Mouse (Mus musculus) left cerebral cortex, adult 11 months (tissue): ENCODE measurements around the gene Edar.

Experiments
- DNase-seq: peaks from one replicate; pipeline ENCODE4 v3.0.0; 2022; ENCODE audit warnings: low spot score

The Edar gene

GRCm38 (mm10) chr10:58601946-58602345, 73.5 kb downstream of the Edar start:
- no peak for DNase-seq

- DNase-seq: peak; percentile 31
Measured at GRCm38 (mm10) chr10:58601431-58601901, 74.0 kb downstream of the Edar start.

- no peak for DNase-seq
Measured at GRCm38 (mm10) chr10:58600983-58601382, 74.5 kb downstream of the Edar start.

- no peak for DNase-seq
Measured at GRCm38 (mm10) chr10:58600151-58600550, 75.3 kb downstream of the Edar start.

GRCm38 (mm10) chr10:58595821-58596220, 79.6 kb downstream of the Edar start:
- no peak for DNase-seq

- DNase-seq: no peak
Measured at GRCm38 (mm10) chr10:58595197-58595596, 80.3 kb downstream of the Edar start.

GRCm38 (mm10) chr10:58594486-58594885, 81.0 kb downstream of the Edar start:
- no peak for DNase-seq

- DNase-seq: no peak
Measured at GRCm38 (mm10) chr10:58585427-58586223, 89.8 kb downstream of the Edar start.

GRCm38 (mm10) chr10:58560521-58560920, 114.9 kb downstream of the Edar start:
- no peak for DNase-seq

- DNase-seq: no peak
Measured at GRCm38 (mm10) chr10:58559901-58560300, 115.6 kb downstream of the Edar start.

GRCm38 (mm10) chr10:58559098-58559497, 116.4 kb downstream of the Edar start:
- no peak for DNase-seq

- no peak for DNase-seq
Measured at GRCm38 (mm10) chr10:58554693-58555387, 120.6 kb downstream of the Edar start.
